Mouse (Mus musculus): ENCODE measurements around the gene Olfr1183. TPM values are rescaled to one million over a fixed set of nuclear protein-coding genes. Genes with fewer than 3 reads are reported as not detected.

Gene Olfr1183
- polyA plus RNA-seq (2017; shearing (Covaris generic)): under 1 TPM in 1 of 2 experiments, not detected in 1; 0.35 TPM

DNA sequence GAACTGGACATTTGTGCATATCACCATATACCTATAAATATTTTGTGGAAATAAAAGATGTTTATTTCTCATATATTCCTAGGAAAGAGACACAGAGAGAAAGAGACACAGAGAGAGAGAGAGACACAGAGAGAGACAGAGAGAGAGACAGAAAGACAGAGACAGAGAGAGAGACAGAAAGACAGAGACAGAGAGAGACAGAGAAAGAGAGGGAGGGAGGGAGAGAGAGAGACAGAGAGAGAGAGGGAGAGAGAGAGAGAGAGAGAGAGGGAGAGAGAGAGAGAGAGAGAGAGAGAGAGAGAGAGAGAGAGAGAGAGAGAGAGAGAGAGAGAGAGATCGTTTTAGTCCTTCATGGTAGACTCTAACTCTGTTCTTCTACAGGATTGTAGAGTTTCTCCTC, at the start of gene Olfr1183:
Gene Olfr1183, plus strand, starts transcription at position 301 of the 400 bp plus-strand sequence.

DNA sequence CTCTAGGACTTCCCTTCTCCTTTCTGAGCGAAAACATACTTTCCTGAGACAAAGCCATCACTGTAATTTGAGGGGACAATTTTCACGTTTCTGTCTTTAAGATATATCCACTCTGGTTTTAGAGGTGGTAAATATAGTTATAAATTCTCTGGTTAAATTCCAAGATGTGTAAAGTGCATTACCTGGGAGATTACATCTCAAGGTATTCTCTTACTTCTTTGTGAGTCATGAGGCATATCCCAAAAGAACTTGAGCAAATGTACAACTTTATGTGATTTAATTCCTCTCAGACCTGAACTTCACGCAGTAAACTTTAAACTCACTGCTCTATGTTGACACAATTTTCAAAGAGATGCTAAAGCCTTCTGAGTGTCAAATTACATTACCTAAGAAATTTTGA, 48.3 kb upstream of the Olfr1183 start, which contains the start of gene Olfr1179:
Gene Olfr1179, minus strand, starts transcription at position 101 of the 400 bp plus-strand sequence.

DNA sequence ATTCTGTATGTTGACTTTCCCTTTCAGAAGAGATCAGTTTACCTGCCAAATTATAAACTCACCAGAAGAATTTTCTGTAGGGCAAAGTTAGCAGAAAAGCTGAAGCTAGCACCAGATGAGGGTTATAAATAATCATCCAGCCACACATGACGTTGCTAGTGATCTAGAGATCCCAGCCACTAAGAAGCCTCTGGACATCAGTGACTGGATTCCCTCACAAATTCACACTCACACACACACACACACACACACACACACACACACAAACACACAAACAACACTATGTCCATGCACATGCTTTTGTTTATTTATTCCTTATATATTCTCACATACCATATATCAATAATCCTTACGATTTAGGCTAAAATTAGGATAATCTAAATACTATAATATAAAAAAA, 35.6 kb upstream of the Olfr1183 start, which contains the start of gene Olfr1180:
Gene Olfr1180, minus strand, starts transcription at position 101 of the 400 bp plus-strand sequence.

DNA sequence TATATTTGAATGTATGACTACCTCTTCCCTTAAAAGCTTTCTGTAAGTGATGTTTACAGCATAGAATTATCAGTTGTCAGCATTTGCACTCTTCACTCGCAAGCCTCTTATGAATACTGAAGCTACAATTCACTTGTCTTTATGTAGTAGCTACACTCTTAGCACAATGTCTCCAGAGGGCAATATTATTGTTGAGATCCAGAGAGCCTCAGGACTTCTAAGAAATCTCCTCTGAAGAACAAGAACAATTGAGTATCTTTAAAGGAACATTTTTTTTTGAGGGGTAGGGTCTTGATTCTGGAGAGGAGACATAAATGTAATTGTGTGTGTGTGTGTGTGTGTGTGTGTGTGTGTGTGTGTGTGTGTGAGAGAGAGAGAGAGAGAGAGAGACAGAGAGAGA, 28.6 kb upstream of the Olfr1183 start, which contains the start of gene Olfr1181:
Gene Olfr1181, minus strand, starts transcription at position 101 of the 400 bp plus-strand sequence.

DNA sequence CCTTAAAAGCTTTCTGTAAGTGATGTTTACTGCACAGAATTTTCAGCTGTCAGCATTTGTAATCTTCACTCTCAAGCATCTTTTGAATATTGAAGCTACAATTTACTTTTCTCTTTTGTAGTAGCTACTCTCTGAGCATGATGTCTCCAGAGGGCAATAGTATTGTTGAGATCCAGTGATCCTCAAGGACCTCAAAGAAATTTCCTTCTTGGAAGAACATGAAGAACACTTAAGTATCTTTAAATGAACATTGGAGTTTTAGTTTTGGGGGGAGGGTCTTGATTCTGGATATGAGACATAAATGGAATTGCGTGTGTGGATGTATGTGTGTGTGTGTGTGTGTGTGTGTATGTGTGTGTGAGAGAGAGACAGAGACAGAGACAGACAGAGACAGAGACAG, 5.6 kb upstream of the Olfr1183 start, which contains the start of gene Gm13757:
Gene Gm13757, minus strand, starts transcription at position 101 of the 400 bp plus-strand sequence.

DNA sequence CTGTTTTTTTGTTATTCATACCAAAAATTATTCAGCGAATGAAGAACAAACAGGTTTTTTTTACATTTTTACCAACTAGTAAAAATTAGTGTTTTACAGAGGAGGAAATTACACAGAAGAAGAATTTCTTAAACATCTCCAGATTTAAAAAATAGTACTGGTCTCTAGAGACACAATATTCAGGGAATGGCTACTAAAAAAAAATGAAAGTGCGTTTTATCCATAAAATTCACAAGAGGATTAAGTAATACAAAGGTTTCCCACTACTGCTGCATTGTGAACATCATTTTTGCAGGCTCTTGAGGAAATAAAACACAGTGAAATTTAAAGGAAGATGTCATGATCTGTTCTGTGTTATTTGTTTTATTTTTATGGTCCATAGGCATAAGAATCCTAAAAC, 28.6 kb downstream of the Olfr1183 start, which contains the start of gene Olfr1184:
Gene Olfr1184, plus strand, starts transcription at position 301 of the 400 bp plus-strand sequence.

DNA sequence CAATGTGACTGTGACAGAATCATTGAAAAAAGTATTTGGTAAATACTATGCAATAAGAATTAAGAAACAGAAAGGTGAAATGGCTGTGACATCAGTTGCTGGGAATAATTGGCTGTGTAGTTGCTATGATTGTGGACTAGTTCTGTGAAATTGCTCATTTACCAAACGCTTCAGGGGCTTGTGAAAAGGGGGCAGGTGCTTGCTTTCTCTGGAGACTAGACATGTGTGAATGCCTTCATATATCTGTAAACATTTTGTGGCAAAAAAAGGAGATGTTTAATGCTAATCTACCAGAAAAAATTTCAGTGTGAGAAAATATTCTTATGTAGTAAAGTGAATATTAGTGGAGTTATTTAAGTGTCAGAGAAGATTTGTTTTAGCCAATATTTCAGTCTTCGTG, 38.4 kb downstream of the Olfr1183 start, which contains the start of gene Olfr1185-ps1:
Gene Olfr1185-ps1, plus strand, starts transcription at position 301 of the 400 bp plus-strand sequence.

DNA sequence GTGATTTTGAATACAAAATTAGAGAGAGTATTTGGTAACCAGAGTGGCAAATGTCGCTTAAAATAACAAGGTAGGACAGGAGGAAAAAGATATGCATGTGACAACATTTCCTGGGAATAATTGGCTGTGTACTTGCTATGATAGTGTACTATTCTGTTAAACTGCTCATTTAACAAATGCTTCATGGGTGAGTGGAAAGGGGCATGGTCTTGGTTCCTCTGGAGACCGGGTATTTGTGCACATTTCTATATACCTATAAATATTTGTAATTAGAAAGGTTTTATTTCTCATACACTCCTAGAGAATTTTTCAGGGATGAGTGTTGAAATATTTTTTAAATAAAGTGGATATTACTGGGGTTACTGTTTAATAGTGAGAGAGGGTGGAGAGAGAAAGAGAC, 63.6 kb downstream of the Olfr1183 start, which contains the start of gene Olfr1186:
Gene Olfr1186, plus strand, starts transcription at position 301 of the 400 bp plus-strand sequence.

Other genes with a start within 250 kb of the Olfr1183 start
- gene Olfr1170, start 226.5 kb upstream of the Olfr1183 start, polyA plus RNA-seq (2017; shearing (Covaris generic)): not detected
- under 1 TPM in 1 of 2 experiments, not detected in 1; 0.15 TPM for gene Olfr1173, start 175.0 kb upstream of the Olfr1183 start, polyA plus RNA-seq (2017; shearing (Covaris generic))
- gene Olfr1174-ps, start 139.7 kb upstream of the Olfr1183 start, polyA plus RNA-seq (2017; shearing (Covaris generic)): not detected
- under 1 TPM in 1 of 2 experiments, not detected in 1; 0.14 TPM for gene Olfr1175-ps, start 127.7 kb upstream of the Olfr1183 start, polyA plus RNA-seq (2017; shearing (Covaris generic))
- gene Olfr1176, start 118.1 kb upstream of the Olfr1183 start, polyA plus RNA-seq (2017; shearing (Covaris generic)): under 1 TPM in 1 of 2 experiments, not detected in 1; 0.19 TPM
- gene Olfr1177-ps, start 108.4 kb upstream of the Olfr1183 start, polyA plus RNA-seq (2017; shearing (Covaris generic)): not detected
- under 1 TPM; 0.02 to 0.28 TPM for gene Olfr1178, start 67.8 kb upstream of the Olfr1183 start, polyA plus RNA-seq (2017; shearing (Covaris generic))
- not detected for gene Olfr1179, start 48.4 kb upstream of the Olfr1183 start, polyA plus RNA-seq (2017; shearing (Covaris generic))
- not detected for gene Olfr1180, start 35.7 kb upstream of the Olfr1183 start, polyA plus RNA-seq (2017; shearing (Covaris generic))
- under 1 TPM in 1 of 2 experiments, not detected in 1; 0.16 TPM for gene Olfr1181, start 28.7 kb upstream of the Olfr1183 start, polyA plus RNA-seq (2017; shearing (Covaris generic))
- gene Gm13757, start 5.7 kb upstream of the Olfr1183 start, polyA plus RNA-seq (2017; shearing (Covaris generic)): under 1 TPM in 1 of 2 experiments, not detected in 1; 0.08 TPM
- under 1 TPM in 1 of 2 experiments, not detected in 1; 0.64 TPM for gene Olfr1184, start 28.7 kb downstream of the Olfr1183 start, polyA plus RNA-seq (2017; shearing (Covaris generic))
- gene Olfr1185-ps1, start 38.5 kb downstream of the Olfr1183 start, polyA plus RNA-seq (2017; shearing (Covaris generic)): under 1 TPM in 1 of 2 experiments, not detected in 1; 0.13 TPM
- under 1 TPM in 1 of 2 experiments, not detected in 1; 0.12 TPM for gene Olfr1186, start 63.7 kb downstream of the Olfr1183 start, polyA plus RNA-seq (2017; shearing (Covaris generic))
- under 1 TPM in 1 of 2 experiments, not detected in 1; 0.17 TPM for gene Olfr1188, start 102.1 kb downstream of the Olfr1183 start, polyA plus RNA-seq (2017; shearing (Covaris generic))
- gene Olfr1189, start 131.6 kb downstream of the Olfr1183 start, polyA plus RNA-seq (2017; shearing (Covaris generic)): not detected
- under 1 TPM in 1 of 2 experiments, not detected in 1; 0.34 TPM for gene Olfr1191-ps1, start 185.7 kb downstream of the Olfr1183 start, polyA plus RNA-seq (2017; shearing (Covaris generic))
- under 1 TPM in 1 of 2 experiments, not detected in 1; 0.21 TPM for gene Olfr1192-ps1, start 193.6 kb downstream of the Olfr1183 start, polyA plus RNA-seq (2017; shearing (Covaris generic))
- gene Olfr1193, start 220.8 kb downstream of the Olfr1183 start, polyA plus RNA-seq (2017; shearing (Covaris generic)): under 1 TPM; 0.16 to 0.23 TPM
- under 1 TPM; 0.28 to 0.33 TPM for gene Olfr1195, start 234.3 kb downstream of the Olfr1183 start, polyA plus RNA-seq (2017; shearing (Covaris generic))
- gene Olfr1196, start 249.7 kb downstream of the Olfr1183 start, polyA plus RNA-seq (2017; shearing (Covaris generic)): not detected

Measured in inflammation-experienced regulatory T-cells (primary cell).